Mouse (Mus musculus) CD8-positive naive resting alpha-beta T cell, adult 2 months (primary cell): ENCODE results near the gene Atp6v0e.

Experiments used
- DNase-seq, 2 experiments: peaks; one replicate each; pipeline ENCODE4 v3.0.0; 2022; ENCODE audit warnings: low read depth in 2 of 2, low spot score in 2 of 2

Atp6v0e gene

DNA sequence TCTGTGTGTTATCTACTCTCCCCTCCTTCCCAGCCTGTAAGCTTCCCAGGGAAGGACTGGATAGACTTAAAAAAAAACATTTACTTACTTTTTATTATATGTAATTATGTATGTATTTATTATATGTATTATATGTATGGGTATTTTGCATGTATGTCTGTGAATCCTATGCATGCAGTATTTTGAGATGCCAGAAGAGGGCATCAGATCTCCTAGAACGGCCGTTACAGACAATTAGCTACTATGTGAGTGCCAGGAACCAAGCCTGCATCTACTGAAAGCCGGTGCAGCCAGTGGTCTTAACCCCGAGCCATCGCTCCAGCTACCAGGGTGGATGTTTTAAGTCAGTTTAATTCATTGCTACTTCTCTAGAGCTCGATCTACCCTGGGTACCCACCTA lies 18.2 kb downstream of the Atp6v0e start:
- no peak for DNase-seq

DNA sequence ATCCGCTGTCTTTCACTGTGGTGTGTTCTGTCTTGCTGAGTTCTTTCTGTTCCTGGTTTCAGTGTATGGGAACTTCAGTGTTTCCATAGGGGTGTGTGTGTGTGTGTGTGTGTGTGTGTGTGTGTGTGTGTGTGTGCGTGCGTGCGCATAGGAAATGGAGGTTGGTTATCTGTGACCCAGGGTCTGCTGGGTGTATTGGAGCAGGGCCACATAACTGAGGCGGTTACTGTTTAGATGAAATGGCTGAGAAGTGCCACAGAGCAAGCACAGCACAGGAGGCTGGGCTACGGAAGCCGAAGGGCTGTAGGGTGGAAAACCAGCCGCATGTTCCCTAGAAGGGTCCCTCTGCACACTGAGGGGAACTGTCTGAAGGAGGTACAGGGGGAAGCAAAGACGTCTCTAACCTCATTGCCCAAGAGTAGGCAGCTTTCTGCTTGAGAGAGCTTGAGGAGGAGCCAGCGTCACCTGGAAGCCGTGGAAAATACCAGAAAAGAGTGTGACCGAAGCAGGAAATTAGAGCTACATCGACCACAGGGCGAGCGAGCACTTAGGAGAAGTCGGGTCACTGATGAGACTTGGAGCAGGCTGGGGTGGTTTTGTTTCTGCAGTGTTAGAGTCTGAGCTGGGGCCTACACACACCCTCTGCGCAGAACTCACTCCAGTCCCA lies 23.4 kb downstream of the Atp6v0e start:
- no peak for DNase-seq

DNA sequence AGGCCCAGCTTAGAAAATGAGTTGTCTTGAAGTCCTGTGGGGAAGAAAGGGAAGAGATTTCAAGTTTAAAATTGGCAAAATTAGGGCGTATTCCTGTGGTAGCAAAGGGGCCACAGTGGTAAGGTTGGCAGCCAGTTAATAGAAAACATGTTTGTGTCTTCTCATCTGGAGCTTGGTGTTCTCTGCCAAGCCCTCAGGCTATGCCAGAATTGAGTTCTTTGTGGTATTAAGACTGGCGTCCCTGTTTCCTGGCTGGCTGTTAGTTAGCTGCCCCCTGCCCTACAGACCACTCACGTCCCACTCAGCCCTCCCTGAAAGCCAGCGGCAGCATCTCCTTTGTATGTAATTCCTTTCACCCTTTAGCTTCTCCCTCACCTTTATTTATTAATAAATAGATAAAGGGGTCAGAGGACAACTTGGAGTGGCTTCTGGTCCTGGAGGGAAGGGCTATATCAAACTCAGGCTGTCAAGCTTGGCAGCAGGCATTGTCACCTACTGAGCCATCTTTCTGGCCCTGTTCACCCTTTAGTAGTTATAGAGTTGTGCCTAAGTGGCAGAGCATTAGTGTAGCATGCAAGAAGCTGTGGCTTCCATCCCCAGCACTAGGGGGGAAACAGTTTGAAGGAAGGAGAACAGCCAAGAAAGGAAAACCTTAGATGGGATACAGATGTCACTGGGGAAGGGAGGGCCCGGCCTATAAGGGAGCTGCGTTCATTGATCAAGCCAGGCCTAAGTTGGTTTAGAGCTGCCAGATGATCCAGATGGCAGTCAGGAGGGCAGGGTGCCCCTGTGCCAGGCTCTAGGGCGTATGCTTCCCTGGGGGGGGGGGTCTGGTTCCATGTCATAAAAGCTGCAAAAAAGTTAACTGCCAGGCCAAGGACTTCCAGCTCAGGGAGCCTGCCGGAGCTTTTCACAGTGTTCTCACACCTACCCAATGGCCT lies 26.0 kb downstream of the Atp6v0e start:
- no peak for DNase-seq

DNA sequence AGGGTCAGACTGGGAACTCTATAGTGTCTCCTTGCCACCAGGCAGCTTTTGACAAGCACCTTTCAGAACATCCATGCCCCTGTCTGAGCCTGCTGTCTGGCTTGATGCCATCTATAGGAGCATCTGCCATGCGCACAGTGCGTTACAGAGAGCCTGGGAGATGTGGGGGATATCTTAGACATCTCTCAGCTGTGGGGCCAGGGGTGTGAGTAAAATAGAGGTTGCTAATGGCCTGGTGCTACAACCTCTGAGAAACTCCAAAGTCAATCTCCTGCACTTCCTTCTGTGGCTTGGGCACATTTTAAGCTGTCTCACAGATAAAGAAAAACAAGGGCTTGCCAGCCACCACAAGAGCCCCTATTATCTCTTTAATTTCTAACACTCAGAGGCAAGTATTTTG lies 26.8 kb downstream of the Atp6v0e start:
- no peak for DNase-seq

DNA sequence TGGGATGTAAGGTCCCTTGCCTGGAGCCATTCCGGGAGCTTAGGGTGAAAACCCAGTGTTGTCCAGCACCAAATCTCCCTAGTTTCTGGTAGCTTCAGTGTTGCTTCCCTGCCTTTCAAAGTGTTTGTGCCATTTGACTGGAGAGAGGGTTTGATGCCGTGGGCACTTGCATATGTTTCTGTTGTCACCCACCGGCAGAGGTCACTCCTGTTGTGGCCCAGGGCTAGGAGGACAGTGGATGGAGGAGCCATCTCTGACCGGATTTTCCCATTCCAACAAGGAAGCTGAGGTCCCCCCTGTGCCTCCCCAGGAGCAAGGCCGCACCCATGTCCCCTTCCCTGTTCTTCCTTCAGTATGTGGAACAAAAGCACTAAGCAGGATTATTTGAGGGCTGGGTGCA lies 27.2 kb downstream of the Atp6v0e start:
- no peak for DNase-seq

DNA sequence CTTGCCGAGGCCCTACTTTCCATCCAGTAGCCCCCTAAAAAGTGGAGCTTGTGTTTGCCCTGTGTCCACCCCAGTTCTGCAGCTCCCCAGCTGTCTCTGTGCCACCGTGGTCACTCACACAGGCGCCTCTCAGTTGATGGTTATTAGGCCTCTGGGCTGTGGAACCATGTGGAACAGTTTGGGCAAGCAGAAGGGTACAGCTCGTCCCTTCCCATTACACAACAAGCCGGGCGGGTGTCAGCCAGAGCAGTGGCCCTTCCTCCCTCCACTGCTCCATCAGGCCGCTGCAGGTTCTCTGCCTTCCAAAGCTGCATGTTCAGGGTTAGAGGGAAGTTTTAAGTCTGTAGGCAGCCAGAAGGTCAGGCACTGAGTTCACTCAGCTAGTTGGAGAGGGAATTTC lies 28.1 kb downstream of the Atp6v0e start:
- DNase-seq: no peak

DNA sequence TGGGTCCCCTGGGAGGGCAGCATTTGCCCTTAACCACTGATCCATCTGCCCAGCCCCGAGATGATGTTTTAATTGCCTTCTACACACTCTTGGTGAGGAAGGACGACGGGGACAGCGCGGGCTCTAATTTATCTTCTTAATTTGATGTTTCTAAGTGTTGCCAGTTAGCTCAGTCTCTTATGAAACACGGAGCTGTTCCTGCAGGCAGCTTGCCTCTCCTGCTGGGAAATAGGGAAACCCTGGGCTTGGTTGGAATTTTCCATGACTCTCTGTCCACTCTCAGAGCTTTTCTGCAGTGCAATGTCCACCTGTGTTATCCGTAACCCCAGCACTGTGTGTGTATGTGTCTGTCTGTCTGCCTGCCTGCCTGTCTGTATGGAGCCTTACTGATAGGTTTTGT lies 30.4 kb downstream of the Atp6v0e start:
- no peak for DNase-seq

DNA sequence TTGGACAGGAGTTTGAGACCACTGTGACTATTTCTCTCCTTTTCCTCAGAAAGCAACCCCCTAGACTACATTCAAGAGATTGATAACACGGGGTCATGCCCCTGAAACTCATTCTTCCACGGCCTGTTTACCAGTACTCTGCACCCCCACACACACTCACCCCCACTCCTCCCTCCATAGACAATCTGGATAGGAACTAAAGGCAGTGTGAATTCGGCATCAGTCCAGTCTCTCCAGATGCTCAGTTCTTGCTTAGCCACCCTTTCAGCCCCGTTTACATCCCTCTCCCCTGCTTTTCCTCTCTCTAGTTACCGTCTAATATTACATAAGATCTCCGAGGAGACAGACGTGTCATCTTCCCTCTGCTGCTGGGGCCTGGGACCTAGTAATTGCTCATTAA lies 31.1 kb downstream of the Atp6v0e start:
- DNase-seq: no peak

DNA sequence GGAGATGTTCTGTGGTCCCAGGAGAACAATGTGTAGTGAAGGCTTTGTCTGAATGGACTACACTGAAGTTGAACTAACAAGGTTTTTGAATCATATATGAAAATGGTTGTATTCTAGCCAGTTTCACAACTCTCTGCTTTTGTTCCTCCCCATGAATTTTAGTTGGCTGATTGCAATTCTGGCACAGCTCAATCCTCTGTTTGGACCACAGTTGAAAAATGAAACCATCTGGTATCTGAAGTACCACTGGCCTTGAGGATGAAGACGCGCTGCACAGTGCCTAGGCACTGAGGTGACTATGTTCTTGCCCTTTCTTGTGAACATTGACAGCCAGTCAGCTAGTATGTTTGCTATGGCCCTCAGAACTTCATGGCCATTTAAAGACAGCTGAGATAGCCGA lies 32.2 kb downstream of the Atp6v0e start:
- no peak for DNase-seq

DNA sequence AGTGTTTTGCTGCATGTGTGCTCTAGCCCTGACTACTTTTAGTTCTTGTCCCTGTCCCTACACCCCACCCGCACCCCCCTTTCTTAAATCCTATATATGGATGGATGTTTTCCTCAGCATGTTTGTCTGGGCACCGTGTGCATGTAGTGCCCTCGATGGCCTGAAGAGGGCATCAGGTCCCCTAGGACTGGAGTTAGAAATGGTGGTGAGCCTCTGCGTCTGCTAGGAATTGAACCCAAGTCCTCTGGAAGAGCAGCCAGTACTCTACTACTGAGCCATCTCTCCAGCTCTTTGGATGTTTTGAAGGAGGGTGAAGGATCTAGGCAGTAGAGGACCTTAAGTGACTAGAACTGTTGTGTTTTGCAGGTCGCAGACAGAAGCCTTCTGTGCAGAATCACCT lies 35.8 kb downstream of the Atp6v0e start:
- peak; percentile 11 to 37 for DNase-seq

DNA sequence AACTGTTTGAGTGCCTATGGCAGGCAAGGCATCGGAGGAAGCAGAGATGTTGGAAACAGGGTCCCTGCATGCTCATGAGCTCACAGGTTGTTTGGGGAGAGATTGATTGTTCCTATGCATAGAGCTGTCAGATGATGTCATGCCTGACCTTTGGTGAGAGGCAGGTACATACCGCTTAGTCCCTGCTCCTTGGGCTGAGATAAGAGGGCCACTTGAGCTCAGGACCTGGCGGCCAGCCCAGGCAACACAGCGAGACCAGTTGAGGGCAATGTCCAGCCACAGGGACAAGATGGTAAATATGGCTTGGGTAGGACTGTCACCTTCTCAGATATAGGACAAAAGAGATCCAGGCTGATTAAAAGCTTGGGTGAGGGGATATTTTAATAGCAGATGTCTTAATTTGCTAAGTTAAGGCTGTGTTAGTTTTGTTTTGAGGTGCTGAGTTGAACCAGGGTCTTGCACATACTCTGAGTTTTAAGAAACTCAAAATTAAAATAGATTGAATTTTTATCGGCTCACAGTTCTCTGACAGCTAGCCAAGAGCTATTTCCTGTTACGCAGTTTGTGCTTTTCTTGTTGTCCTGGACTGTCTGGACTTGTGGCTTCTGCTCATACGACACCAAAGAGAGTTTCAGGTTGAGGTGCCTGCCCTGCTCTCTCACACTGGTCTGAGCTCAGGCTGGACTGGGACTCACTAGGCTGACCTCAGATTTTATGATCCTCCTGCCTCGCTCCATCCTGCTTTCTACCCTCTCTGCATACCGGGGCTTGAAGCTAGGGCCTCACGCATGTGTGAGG lies 37.0 kb downstream of the Atp6v0e start:
- DNase-seq: no peak

DNA sequence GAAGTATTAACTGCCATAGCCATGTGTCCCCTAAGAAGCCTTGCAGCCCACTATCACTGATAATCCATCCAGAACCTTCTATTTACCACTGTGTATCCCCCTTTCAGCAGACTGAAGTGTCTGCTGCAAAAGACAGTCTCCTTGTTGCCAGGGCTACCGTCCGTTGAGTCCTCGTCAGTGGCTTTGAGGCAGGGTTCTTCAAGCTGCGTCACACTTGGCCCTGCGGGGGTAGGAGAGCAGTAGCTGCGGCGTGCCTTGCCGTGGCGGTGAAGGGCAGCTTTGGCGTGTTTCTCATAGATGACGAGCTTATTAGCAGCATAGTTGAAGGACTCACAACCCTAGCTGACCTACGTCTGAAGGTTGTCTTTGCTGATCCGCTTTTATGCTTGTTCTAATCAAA lies 38.5 kb downstream of the Atp6v0e start:
- no peak for DNase-seq

DNA sequence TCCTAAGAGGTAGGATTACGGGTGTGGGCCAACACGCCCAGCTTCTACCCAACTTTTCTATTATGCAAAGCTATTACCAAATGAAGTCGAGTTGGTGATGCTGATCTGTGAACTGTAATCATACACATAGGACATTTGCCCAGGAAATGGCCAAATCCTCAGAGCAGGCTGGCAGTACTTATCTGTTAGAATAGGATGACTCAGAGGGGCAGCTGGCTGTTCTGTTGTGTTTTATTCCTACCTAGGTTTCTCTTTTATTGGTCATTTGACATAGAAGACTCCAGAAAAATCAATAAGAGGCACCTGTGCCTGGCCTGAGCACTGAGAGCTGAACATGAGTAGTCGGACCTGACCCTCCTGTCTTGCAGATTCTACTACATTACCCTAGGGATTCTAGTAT lies 39.6 kb downstream of the Atp6v0e start:
- DNase-seq: no peak

DNA sequence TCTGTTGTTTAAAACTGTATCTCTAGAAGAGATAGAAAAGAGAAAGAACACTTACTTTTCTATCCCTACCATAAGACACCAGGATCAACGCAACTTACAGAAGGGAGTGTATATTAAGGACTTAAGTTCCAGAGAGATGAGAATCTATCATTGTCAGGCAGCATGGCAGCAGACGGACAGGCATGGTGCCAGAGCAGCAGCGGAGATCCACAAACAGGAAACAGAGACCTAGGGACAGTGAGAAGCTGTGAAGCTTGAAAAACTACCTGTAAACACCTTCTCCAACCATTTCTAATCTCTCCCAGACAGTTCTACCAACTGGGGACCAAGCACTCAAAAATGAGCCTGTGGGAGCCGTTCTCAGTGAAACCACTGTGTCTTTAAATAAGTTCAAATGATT lies 40.6 kb downstream of the Atp6v0e start:
- DNase-seq: no peak

DNA sequence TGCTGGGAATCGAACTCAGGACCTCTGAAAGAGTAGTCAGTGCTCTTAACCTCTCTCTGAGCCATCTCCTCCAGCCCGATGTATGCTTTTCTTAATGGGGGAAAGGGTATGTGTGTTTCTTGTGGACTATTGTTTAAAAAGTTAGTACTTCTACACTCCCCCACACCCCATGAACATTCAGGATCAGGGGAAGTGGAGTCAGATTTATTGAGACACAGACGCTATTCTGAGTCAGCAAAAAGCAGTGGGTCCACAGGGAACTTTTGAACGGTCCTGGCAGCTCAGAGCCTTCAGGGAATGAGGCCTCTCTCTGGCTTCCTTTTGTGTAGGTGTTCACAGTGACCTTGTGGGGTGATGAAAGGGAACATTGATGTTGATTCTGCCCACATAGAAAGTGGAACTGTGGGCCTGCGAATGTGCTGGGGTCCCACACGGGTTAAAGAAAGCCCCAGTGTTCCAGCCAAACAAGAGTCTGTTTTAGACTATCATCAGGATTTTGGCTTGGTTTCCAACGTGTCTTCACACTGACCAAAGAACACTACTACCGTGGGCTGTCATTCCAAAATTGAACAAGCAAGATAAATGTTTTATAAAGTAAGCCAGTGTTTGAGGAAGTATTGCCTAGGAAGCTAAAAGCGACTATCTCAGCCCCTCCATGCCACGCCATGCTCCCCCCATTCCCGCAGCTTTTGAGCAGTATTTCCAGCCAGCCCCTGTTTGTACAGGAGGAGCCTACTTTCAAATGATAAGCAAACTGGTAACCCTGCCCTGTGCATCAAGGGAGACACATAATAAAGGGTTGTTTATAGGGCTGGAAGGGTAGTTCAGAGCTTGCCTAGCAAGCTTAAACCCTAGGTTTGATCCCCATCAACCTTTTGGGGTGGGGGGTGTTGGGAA lies 42.7 kb downstream of the Atp6v0e start:
- DNase-seq: no peak

DNA sequence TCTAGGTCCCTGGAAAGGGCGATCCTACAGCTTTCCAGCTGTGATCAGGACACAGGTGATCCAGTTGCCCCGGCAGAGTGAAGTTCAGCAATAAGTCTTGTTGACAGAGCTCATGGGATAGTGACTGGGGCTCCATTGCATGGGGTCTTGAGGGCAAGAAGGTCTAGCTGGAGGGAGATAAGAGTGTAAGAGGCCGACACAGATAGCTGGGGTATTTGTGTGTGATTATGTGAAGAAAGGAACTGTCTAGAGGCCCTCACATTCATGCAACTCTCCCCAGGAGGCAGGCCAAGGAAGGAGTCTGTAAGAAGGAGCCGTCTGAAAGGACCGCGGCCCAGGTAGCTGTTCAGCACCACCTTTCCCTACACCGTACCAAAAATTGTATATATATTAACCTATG lies 44.0 kb downstream of the Atp6v0e start:
- no peak for DNase-seq

DNA sequence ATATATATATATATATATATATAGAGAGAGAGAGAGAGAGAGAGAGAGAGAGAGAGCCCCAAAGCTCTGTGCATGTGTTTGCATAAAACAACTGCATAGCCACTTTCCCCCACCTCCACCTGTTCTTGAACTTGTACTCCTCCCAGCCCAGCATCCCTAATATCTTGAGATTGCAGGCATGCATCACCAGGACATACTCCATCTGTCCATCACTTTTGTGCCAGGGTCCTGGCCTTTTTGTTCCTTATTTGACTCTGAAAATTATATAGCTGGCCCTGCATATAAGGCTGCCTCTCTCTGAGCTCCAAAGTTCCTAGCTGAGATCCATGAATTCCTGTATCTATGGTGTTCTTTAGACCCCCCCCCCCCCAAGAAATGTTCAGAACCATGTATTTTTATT lies 45.5 kb downstream of the Atp6v0e start:
- DNase-seq: no peak

DNA sequence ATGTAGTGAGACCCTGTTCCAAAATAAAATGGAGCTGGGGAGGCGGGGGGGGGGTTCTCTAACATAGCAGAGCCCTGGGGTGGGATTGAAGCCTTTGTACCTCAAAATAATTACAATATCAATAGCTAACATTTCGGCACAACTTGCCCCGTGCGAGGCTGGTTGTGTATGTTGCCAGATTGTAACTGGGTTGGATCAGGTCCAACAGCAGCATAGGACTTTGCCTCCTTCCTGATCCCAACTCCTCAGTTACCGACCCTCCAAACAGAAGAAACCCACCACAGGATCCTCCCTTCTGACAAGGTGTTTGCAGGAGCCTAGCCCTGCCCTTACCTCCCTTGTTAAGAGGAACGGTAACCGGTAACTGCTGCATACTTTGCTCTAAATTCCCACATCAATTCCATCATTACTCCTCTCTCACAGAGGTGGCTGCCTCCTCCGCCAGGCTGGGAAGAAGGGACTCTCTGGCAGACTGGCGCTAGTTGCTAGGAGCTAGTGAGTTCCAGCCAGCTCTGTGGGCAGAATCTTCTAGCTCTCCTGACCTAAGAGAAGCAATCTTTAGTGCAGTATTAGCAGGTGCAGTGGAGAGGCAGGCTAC lies 46.1 kb downstream of the Atp6v0e start:
- no peak for DNase-seq

DNA sequence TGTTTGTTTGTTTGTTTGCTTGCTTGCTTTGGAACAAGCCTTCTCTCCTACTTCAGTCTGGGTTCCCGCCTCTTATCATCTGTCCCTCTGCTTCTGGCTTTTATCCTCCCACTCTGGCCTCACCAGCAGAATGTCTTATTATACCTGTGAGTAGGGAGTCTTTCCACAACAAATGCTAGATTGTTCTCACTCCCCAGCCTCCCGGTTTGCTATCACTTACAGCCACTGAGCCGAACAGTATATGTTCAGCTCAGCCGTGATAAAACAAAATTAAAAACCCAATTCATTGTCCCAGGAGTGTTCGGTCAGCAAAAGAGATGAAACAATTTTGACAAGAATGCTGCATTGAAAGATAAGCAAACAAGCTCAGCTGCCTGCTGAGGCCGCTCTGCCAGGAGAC lies 47.0 kb downstream of the Atp6v0e start:
- no peak for DNase-seq

DNA sequence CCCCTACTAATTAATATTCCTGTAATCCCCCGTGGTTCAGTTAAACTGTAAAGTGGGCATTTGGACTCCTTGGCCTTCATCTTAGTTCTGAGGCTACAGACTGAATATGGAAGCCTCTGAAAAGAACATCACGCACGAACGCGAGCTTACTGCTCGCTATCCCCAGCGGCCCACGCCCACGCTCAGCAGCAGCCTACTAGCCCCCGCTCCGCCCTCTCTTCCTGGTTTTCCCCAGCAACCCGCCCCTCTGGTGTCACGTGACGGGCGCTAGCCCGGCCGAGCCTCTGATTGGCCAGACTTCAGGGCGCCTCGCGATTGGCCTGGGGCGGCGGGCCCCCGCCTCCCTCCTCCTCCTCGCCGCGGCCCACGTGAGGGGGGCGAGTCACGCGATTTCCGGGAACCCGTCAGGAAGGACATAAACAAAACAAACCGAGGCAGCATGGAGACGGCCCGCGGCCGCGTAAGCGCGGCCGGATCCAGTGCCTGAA lies 52.3 kb downstream of the Atp6v0e start, which contains the start of gene Crebrf:
Crebrf (plus strand) TSS at position 380 of the 488 bp plus-strand sequence.
- DNase-seq: peak; percentile 99
